Mouse (Mus musculus): ENCODE results near the gene Ier2. TPM values are rescaled to one million over a fixed set of nuclear protein-coding genes. Genes with fewer than 3 reads are reported as not detected.

Gene Ier2
- polyA plus RNA-seq, 1 experiment from 2014 or later: 20.3 TPM

DNA sequence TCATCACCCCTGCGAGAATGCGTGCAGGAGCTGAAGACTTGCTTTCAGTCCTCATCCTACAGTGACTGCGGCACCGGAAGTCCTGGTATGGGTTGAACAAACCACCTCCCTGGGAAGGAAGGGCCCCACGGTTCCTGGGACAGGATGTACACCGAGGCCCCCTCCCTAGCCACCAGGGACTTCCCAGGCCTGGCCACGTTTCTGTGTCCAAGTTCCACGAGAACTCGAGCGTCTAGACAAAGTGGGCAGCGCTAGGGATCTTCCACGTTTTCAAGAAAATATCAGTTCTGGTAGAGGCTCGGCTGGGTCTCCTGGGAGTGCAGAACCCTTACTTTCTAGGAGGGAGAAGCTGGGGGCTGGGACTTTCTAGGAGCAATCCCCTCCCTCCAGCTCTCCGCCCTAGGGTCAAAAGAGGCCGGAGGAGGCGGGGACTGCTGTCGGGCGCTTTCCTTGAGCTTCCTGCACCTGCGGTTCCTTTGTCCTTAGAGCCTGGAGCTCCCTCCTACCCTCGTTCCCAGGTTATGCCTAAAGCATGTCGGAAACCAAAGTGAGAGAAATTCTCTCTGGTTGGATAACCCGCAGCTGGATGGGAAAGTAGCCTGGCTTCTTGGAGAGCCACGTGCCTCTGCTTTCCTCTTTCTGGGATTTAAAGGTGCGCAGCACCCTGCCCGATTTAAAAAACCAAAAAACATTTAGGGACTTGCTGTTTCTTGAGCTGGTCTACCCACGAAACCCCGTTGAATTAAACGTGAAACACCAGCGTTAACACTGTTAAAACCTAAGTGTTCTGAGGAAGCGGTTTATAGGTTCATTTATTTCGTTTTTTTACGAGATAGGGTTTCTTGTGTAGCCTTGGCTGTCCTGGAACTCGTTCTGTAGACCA is 2.5 kb downstream of the Ier2 start:
- Histone ChIP-seq H3K9me3 (replicated peaks; ENCODE audit: control insufficient read depth, low read length) (no peaks in the 10 kb centered on the region), H3K36me3 (ENCODE audit: control insufficient read depth, insufficient read depth) (no peaks in the 10 kb centered on the region), H3K27me3 (ENCODE audit: control insufficient read depth, insufficient read depth, low read depth, low read length) (peaks cover 4% of the 10 kb centered on the region), H3K4me2 (ENCODE audit: low read depth, low read length) (peak overlapping the region; percentile 99), H3K9ac (ENCODE audit: low read depth, low read length) (peak overlapping the region; percentile 86), H3K4me1 (ENCODE audit: control insufficient read depth, low read depth, low read length) (peaks cover 65% of the 10 kb centered on the region), H3K27ac (ENCODE audit: low read length) (peak overlapping the region; percentile 97), H3K4me3 (ENCODE audit: low read depth, low read length) (peak overlapping the region; percentile 81)
- no peak for ATAC-seq (ENCODE audit: low read depth)
- 2% methylated on average over 33 of the region's 33 CpGs for WGBS (ENCODE audit: insufficient replicate concordance)

DNA sequence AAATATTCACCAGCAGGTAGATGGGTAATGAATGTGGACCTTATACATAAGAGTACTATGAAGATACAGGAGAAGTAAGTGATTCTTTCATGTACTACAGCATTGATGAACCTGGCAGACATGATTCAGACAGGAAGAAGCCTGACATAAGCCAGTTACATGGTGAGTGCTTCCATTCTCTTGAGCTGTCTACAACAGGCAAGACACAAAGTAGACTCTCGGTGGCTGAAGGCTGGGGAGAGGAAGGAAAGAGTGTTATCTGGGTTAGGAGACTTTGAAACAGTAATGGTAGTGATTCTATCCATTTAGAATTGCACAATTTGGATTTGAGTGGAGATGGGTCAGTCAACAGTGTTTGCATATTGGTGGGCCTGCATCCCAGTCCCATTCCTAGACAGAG is 3.7 kb downstream of the Ier2 start:
- H3K9ac ChIP-seq (ENCODE audit: low read depth, low read length): no peak overlapping the region
- no peak overlapping the region for H3K4me2 ChIP-seq (ENCODE audit: low read depth, low read length)
- peaks cover 4% of the 10 kb centered on the region for H3K27me3 ChIP-seq (ENCODE audit: control insufficient read depth, insufficient read depth, low read depth, low read length)
- H3K27ac ChIP-seq (ENCODE audit: low read length): peak overlapping the region; percentile 2; the same call in 1 of the 2 replicates
- no peak for ATAC-seq (ENCODE audit: low read depth)
- H3K36me3 ChIP-seq (ENCODE audit: control insufficient read depth, insufficient read depth): no peaks in the 10 kb centered on the region
- H3K9me3 ChIP-seq (replicated peaks; ENCODE audit: control insufficient read depth, low read length): no peaks in the 10 kb centered on the region
- H3K4me3 ChIP-seq (ENCODE audit: low read depth, low read length): no peak overlapping the region
- 23% methylated on average over 1 of the region's 1 CpGs for WGBS (ENCODE audit: insufficient replicate concordance)
- H3K4me1 ChIP-seq (ENCODE audit: control insufficient read depth, low read depth, low read length): peaks cover 67% of the 10 kb centered on the region

DNA sequence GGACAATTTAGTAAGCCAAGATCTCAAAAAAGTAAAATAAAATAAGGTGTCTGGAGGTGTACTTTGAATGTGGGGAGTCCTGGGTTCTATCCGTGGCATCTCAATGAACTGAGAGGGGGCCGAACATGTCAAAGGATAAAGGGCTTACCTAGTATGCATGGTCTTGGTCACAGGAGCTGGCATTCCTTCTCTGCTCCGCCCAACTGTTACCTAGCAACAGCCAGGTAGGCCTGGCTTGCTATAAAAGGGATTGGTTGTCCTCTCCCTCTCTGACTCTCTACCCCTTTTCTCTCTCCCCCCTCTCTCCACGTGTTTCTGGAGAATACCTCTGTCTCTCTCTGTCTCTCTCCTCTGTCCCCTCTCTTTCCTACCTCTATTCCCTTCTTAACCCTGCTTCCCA is 5.0 kb downstream of the Ier2 start:
- Histone ChIP-seq H3K27me3 (ENCODE audit: control insufficient read depth, insufficient read depth, low read depth, low read length) (peaks cover 4% of the 10 kb centered on the region), H3K27ac (ENCODE audit: low read length) (peak overlapping the region; percentile 55; the same call in 1 of the 2 replicates), H3K4me2 (ENCODE audit: low read depth, low read length) (no peak overlapping the region), H3K9me3 (replicated peaks; ENCODE audit: control insufficient read depth, low read length) (no peaks in the 10 kb centered on the region), H3K4me1 (ENCODE audit: control insufficient read depth, low read depth, low read length) (peaks cover 63% of the 10 kb centered on the region), H3K36me3 (ENCODE audit: control insufficient read depth, insufficient read depth) (no peaks in the 10 kb centered on the region), H3K4me3 (ENCODE audit: low read depth, low read length) (no peak overlapping the region), H3K9ac (ENCODE audit: low read depth, low read length) (no peak overlapping the region)
- WGBS (ENCODE audit: insufficient replicate concordance): 64% methylated on average over 4 of the region's 4 CpGs
- no peak for ATAC-seq (ENCODE audit: low read depth)

DNA sequence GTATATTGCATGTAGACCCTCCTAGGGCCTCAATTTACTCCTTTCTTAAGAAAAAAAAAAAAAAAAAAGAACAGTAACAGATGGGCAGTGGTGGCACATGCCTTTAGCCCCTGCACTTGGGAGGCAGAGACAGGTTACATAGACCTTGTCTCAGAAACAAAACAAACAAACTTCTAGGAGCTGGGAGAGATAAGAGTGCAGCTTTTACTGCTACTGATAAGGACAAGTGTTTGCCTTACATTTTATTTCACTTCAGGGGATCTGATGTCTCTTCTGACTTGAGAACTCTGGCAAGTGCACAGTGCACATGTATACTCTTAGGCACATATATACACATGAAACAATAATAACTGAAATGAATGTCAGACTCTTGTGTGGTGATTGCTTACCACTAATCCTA is 5.4 kb downstream of the Ier2 start:
- peak overlapping the region; percentile 49 for H3K9ac ChIP-seq (ENCODE audit: low read depth, low read length)
- no peak for ATAC-seq (ENCODE audit: low read depth)
- peaks cover 4% of the 10 kb centered on the region for H3K27me3 ChIP-seq (ENCODE audit: control insufficient read depth, insufficient read depth, low read depth, low read length)
- H3K4me1 ChIP-seq (ENCODE audit: control insufficient read depth, low read depth, low read length): peaks cover 59% of the 10 kb centered on the region
- H3K27ac ChIP-seq (ENCODE audit: low read length): peak overlapping the region; percentile 55
- peak overlapping the region; percentile 69 for H3K4me2 ChIP-seq (ENCODE audit: low read depth, low read length)
- H3K9me3 ChIP-seq (replicated peaks; ENCODE audit: control insufficient read depth, low read length): no peaks in the 10 kb centered on the region
- H3K36me3 ChIP-seq (ENCODE audit: control insufficient read depth, insufficient read depth): no peaks in the 10 kb centered on the region
- H3K4me3 ChIP-seq (ENCODE audit: low read depth, low read length): peak overlapping the region; percentile 48

DNA sequence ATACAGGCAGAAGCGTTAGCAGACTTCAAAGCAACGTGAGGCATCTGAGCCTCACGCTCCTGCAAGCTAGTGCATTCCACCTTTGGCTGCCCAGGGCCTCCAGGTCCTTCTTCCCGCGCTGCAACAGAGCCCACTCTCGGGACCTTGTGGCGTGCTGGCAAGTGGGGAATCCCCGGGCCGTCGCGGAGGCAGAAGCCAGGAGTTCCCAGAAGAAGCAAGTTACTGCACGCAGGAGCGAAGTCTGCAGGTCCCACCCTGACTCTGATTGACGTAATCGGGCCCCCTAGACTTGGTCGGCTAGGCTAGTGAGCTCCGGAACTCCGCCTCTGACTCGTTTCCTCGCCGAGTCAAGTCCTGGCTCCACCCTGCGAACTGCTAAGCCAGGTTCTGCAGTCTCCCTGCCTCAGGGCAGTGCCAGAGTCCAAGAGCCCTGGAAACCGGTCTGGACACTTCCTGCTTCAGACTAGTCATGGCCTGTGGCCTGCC is 6.0 kb downstream of the Ier2 start:
- Histone ChIP-seq H3K4me2 (ENCODE audit: low read depth, low read length) (peak overlapping the region; percentile 69), H3K4me1 (ENCODE audit: control insufficient read depth, low read depth, low read length) (peaks cover 56% of the 10 kb centered on the region), H3K4me3 (ENCODE audit: low read depth, low read length) (peak overlapping the region; percentile 48), H3K9me3 (replicated peaks; ENCODE audit: control insufficient read depth, low read length) (no peaks in the 10 kb centered on the region), H3K27ac (ENCODE audit: low read length) (peak overlapping the region; percentile 66), H3K36me3 (ENCODE audit: control insufficient read depth, insufficient read depth) (no peaks in the 10 kb centered on the region), H3K9ac (ENCODE audit: low read depth, low read length) (peak overlapping the region; percentile 49), H3K27me3 (ENCODE audit: control insufficient read depth, insufficient read depth, low read depth, low read length) (peaks cover 4% of the 10 kb centered on the region)
- ATAC-seq (ENCODE audit: low read depth): peak; percentile 59
- under 1% methylated on average over 23 of the region's 23 CpGs for WGBS (ENCODE audit: insufficient replicate concordance)

DNA sequence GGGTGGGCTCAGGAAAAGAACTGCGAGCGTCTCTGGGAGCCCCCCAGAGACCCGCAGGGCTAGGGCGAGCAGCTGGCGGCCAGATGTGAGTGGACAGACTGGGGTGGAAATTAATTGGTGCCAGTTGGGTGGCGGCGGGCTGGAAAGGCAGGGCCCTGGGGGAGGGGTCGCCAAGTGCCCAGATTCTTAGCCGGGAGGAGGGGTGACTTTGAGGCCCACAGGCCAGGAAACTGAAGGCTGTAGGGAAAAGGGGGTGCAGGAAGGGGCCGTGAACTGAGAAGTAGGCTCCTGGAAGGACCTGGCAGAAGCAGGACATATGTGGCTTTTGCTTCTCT is 6.5 kb downstream of the Ier2 start:
- Histone ChIP-seq H3K4me2 (ENCODE audit: low read depth, low read length) (peak overlapping the region; percentile 69), H3K9ac (ENCODE audit: low read depth, low read length) (peak overlapping the region; percentile 49), H3K4me1 (ENCODE audit: control insufficient read depth, low read depth, low read length) (peaks cover 51% of the 10 kb centered on the region), H3K4me3 (ENCODE audit: low read depth, low read length) (peak overlapping the region; percentile 48), H3K27ac (ENCODE audit: low read length) (peak overlapping the region; percentile 66), H3K27me3 (ENCODE audit: control insufficient read depth, insufficient read depth, low read depth, low read length) (peaks cover 4% of the 10 kb centered on the region), H3K36me3 (ENCODE audit: control insufficient read depth, insufficient read depth) (no peaks in the 10 kb centered on the region), H3K9me3 (replicated peaks; ENCODE audit: control insufficient read depth, low read length) (no peaks in the 10 kb centered on the region)
- ATAC-seq (ENCODE audit: low read depth): no peak
- 3% methylated on average over 10 of the region's 10 CpGs for WGBS (ENCODE audit: insufficient replicate concordance)

DNA sequence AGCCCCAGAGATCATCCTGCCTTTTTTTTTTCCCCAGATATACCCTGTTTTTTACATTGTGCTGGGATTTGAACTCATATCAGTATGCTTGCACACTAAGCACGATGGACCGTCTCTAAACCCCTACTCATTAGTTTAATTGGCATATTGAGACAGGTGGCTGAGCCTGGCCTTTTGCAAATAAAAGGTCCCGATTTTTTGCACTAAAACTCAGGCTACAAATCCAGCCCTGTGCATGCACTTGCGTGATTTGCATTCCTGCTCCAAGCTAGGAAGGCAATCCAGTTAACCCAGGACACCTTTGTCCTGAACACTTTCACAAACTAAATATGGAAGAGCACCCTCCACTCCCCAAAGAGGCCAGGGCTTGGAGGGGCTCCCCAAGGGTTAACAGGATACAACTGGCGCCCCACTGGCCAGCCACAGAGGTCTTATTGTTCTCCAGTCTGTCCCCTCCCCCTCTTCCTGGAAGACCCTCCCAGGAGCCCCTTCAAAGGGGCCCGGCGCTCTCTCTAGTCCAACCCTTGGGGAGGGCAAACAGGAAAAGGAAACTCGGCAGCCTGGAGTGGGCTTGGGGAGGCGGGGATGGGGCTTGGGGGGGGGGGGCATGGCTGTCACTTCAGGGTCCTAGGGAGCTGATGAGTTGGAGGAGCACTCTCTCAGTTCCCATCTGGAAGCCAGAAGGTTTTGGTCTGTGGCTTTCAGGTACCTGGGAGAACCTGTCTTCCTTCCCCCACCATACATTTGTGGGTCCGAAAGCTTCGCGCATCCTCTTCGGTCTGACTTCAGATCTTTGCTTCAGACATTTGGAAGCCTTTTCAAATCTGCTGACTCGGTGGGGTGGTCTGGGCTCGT is 7.1 kb downstream of the Ier2 start:
- ATAC-seq (ENCODE audit: low read depth): peak; percentile 9; the same call in 1 of the 2 replicates

DNA sequence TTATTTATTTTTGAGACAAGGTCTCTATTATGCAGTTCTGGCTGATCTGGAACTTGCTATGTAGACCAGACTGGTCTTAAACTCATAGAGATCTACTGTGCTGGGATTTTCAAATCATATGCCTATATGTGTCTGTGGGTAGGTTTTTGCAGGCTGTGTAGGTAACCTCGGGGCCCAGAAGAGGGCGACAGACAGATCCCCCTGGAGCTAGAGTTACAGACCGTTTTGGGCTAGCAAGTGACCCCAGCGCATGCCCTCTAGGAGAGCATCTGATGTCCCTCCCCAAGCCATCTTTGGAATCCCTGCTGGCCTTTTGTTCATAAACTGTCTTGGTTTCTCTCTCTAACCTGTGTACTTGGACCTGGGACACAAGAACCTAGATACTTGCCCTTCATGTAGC is 8.1 kb downstream of the Ier2 start:
- Histone ChIP-seq H3K4me1 (ENCODE audit: control insufficient read depth, low read depth, low read length) (peaks cover 37% of the 10 kb centered on the region), H3K9ac (ENCODE audit: low read depth, low read length) (no peak overlapping the region), H3K36me3 (ENCODE audit: control insufficient read depth, insufficient read depth) (no peaks in the 10 kb centered on the region), H3K27ac (ENCODE audit: low read length) (no peak overlapping the region), H3K27me3 (ENCODE audit: control insufficient read depth, insufficient read depth, low read depth, low read length) (peaks cover 4% of the 10 kb centered on the region), H3K9me3 (replicated peaks; ENCODE audit: control insufficient read depth, low read length) (no peaks in the 10 kb centered on the region), H3K4me2 (ENCODE audit: low read depth, low read length) (no peak overlapping the region), H3K4me3 (ENCODE audit: low read depth, low read length) (no peak overlapping the region)
- 42% methylated on average over 4 of the region's 4 CpGs for WGBS (ENCODE audit: insufficient replicate concordance)
- no peak for ATAC-seq (ENCODE audit: low read depth)

More for the DNA sequence above, 7.1 kb downstream of the Ier2 start:
- no peaks in the 10 kb centered on the region for H3K9me3 ChIP-seq (replicated peaks; ENCODE audit: control insufficient read depth, low read length)
- peaks cover 45% of the 10 kb centered on the region for H3K4me1 ChIP-seq (ENCODE audit: control insufficient read depth, low read depth, low read length)
- peak overlapping the region; percentile 69 for H3K4me2 ChIP-seq (ENCODE audit: low read depth, low read length)
- WGBS (ENCODE audit: insufficient replicate concordance): 8% methylated on average over 15 of the region's 15 CpGs
- H3K4me3 ChIP-seq (ENCODE audit: low read depth, low read length): peak overlapping the region; percentile 48
- H3K36me3 ChIP-seq (ENCODE audit: control insufficient read depth, insufficient read depth): no peaks in the 10 kb centered on the region
- H3K9ac ChIP-seq (ENCODE audit: low read depth, low read length): peak overlapping the region; percentile 49
- H3K27ac ChIP-seq (ENCODE audit: low read length): peak overlapping the region; percentile 66
- peaks cover 4% of the 10 kb centered on the region for H3K27me3 ChIP-seq (ENCODE audit: control insufficient read depth, insufficient read depth, low read depth, low read length)

All from liver, embryonic 16.5 days (tissue).